Mouse (Mus musculus) testis, adult 2 months (tissue): ENCODE data around the gene Capn6.

Source experiments
- CTCF ChIP-seq: fragments of 200-500 bp; IDR thresholded peaks from 2 replicates; pipeline ENCODE4 v1.5.1; 2012; ENCODE audit warnings: low read depth, mild to moderate bottlenecking, inconsistent platforms, low read length, moderate library complexity; ENCODE audit not compliant: control insufficient read depth, insufficient read depth, insufficient replicate concordance
- POLR2A ChIP-seq: fragments of 200-500 bp; IDR thresholded peaks from 2 replicates; pipeline ENCODE4 v1.6.1; 2012; ENCODE audit warnings: low read depth, mild to moderate bottlenecking, inconsistent platforms, low read length, moderate library complexity; ENCODE audit not compliant: control insufficient read depth

DNA sequence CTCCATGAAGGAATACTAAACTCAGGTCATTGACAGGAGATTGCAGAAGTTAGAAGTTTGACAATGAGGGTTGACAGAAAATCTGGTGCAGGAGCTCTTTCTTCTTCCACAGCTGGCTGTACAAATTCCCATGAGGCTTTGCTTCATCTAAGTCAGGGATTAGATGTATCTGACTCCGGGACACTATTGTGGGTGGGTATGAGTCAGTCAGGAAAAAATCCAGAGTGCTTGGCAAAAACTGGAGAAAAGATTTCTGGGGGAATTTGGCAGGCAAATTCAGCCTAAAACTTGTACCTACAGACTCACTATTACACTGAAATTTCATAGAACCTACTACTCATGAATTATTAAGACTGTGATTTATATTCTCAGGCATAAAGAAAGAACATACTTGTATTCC is 11.3 kb downstream of the Capn6 start:
- no peak for TF ChIP-seq POLR2A
- TF ChIP-seq CTCF: no peak
